Mouse (Mus musculus) heart, adult 2 months (tissue): ENCODE measurements at regions not wholly inside any gene's neighbourhood (a gene's known extent, or its start where the extent isn't known, plus 50 kb on each side); places are given as distances from the start of the nearest gene placed in this dataset.

Source experiments
- CTCF ChIP-seq: fragments of 200-600 bp; IDR thresholded peaks from 2 replicates; pipeline ENCODE4 v1.8.1; 2022; ENCODE audit warnings: antibody characterized with exemption, mild to moderate bottlenecking, moderate library complexity
- EP300 ChIP-seq: fragments of 200-500 bp; IDR thresholded peaks from 2 replicates; pipeline ENCODE4 v1.6.1; 2011; ENCODE audit warnings: low read depth, low read length, control low read depth; ENCODE audit not compliant: insufficient read depth
- POLR2A ChIP-seq: fragments of 200-500 bp; IDR thresholded peaks from 2 replicates; pipeline ENCODE4 v1.6.1; 2011; ENCODE audit warnings: mild to moderate bottlenecking, low read depth, low read length, control low read depth; ENCODE audit not compliant: insufficient read depth

DNA sequence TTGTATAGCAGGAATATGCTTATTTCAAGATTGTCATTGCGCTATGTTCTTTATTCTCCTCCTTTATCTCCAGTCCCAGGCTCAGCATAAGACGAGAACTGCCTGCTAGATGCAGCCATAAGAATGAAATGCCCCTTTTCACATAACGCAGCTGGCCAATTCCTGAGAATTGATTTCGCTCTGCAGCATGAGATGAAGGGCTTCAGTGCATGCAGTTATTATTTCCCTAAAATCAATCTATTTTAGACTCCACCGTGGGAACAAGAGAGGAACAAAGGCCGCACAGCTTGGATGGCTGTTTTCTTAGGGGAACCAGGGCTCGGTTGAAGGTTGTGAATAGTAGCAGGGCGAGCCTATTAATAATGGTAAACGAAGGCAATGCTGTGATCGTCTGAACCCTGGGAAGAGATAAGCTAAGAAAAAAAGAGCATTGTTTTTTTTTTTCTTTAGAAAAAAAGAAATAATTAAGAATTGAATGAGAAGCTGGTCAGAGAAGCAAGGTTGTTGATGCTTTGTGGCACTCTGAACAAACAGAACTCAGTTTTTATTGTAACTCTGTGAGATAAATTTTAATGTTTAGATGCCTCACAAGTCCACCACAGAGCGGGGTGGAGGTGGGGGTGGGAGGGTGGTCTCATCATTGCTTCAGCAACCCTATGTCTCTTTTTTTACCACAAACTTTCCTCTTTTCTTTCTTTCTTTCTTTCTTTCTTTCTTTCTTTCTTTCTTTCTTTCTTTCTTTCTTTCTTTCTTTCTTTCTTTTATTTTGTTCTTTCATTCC, 69.9 kb upstream of the C130060K24Rik start:
- TF ChIP-seq CTCF (no peak), POLR2A (no peak), EP300 (no peak)
